ENCODE assay signal across 10 mouse cellular contexts in the genomic region with DNA sequence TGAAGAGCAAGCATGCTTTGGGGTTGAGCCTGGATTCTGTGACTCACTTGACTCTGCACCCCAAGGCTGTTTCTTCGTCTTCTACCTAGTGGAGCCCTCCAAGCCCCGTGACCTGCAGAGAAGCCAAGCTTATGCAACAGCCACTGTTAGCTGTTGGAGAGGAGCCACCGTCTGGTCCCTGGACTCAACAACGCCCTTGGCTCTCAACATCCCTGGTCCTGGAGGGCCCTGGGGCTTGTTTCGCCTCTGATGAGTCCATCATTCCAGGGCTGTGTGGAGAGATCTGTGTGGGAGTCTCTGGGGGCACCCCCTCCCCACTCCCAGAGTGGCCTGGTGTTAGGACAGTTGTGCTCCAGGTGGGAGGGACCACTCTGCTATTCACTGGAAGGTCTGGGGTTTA. TPM values are rescaled to one million over a fixed set of nuclear protein-coding genes. Genes with fewer than 3 reads are reported as not detected.
A peak's percentile ranks its signal among the peaks of the same experiment; 100 is the strongest.
DNase-seq lines count a peak whose midpoint lies in the region; ATAC-seq and TF ChIP-seq lines count a peak whose summit lies in the region.
"Had no signal": no experiment of that assay in that cellular context is flagged by ENCODE, and none has a peak within 500 bp of the region (broad histone marks: within the 10 kb centered on the region; RNA-seq: fewer than 3 reads in every experiment).

No protein-coding gene starts in this region.

- peak; percentile 11 to 25 for DNase-seq in cerebellum, adult 2 months
- no peak for DNase-seq in cerebellum, adult 18-20 months
- peak; percentile 99 for DNase-seq in fibroblast of lung, adult 2 months (ENCODE audit: low read depth)
- peak; percentile 56 for DNase-seq in kidney, adult 2 months
- peak; percentile 70 for DNase-seq in lung, postnatal 10 days
- DNase-seq in urinary bladder, postnatal 10 days (ENCODE audit: low spot score) = peak; percentile 40
- DNase-seq in B cell, adult 2 months = no peak

- no peak for ATAC-seq in forebrain, embryonic 13.5 days

- H3K27me3 ChIP-seq in cerebellum, adult 2 months (ENCODE audit: control insufficient read depth, insufficient read depth, low read length) = no peaks in the 10 kb centered on the region
- no peaks in the 10 kb centered on the region for H3K27me3 ChIP-seq in kidney, adult 2 months (replicated peaks; ENCODE audit: control insufficient read depth, insufficient read depth, low read length)
- H3K27me3 ChIP-seq in forebrain, embryonic 13.5 days = no peaks in the 10 kb centered on the region
- H3K27me3 ChIP-seq: hindbrain, embryonic 15.5 days; megakaryocyte, embryonic 14.5 days had no signal

- 18% methylated on average over 5 of the region's 5 CpGs for WGBS in cerebellum, adult 2 months
- WGBS in kidney, adult 2 months = 39% methylated on average over 5 of the region's 5 CpGs
- WGBS in forebrain, embryonic 13.5 days = 78% methylated on average over 5 of the region's 5 CpGs

- H3K9me3 ChIP-seq in forebrain, embryonic 13.5 days (replicated peaks) = no peaks in the 10 kb centered on the region
- H3K9me3 ChIP-seq: hindbrain, embryonic 15.5 days had no signal

- H3K27ac ChIP-seq in cerebellum, adult 2 months (ENCODE audit: insufficient read depth, low read length) = no peak overlapping the region
- H3K27ac ChIP-seq in kidney, adult 2 months (ENCODE audit: insufficient read depth, low read depth, low read length) = no peak overlapping the region
- H3K27ac ChIP-seq in forebrain, embryonic 13.5 days = no peak overlapping the region
- H3K27ac ChIP-seq: hindbrain, embryonic 15.5 days had no signal

- no peaks in the 10 kb centered on the region for H3K36me3 ChIP-seq in kidney, adult 2 months (ENCODE audit: control insufficient read depth, insufficient read depth, low read length)
- H3K36me3 ChIP-seq in forebrain, embryonic 13.5 days (ENCODE audit: poor library complexity, severe bottlenecking) = no peaks in the 10 kb centered on the region
- H3K36me3 ChIP-seq: hindbrain, embryonic 15.5 days had no signal

- no peak overlapping the region for H3K4me2 ChIP-seq in forebrain, embryonic 13.5 days
- H3K4me2 ChIP-seq: hindbrain, embryonic 15.5 days had no signal

- no peak for TF ChIP-seq CTCF in cerebellum, adult 2 months (IDR thresholded peaks at IDR 0.05; ENCODE audit: borderline replicate concordance, insufficient read depth, low read depth, low read length)
- TF ChIP-seq CTCF in kidney, adult 2 months (conservative IDR thresholded peaks at IDR 0.05; ENCODE audit: insufficient read depth, insufficient read length, low read depth, low read length) = no peak

- H3K4me1 ChIP-seq in cerebellum, adult 2 months (ENCODE audit: control insufficient read depth, insufficient read depth, low read length) = no peaks in the 10 kb centered on the region
- H3K4me1 ChIP-seq in kidney, adult 2 months (ENCODE audit: control insufficient read depth, insufficient read depth, low read length) = no peaks in the 10 kb centered on the region
- no peaks in the 10 kb centered on the region for H3K4me1 ChIP-seq in forebrain, embryonic 13.5 days

- H3K4me3 ChIP-seq in cerebellum, adult 2 months (replicated peaks; ENCODE audit: insufficient read depth, low read depth, low read length) = no peak overlapping the region
- no peak overlapping the region for H3K4me3 ChIP-seq in kidney, adult 2 months (ENCODE audit: insufficient read depth, low read depth, low read length)
- H3K4me3 ChIP-seq in forebrain, embryonic 13.5 days = no peak overlapping the region
- H3K4me3 ChIP-seq: hindbrain, embryonic 15.5 days; megakaryocyte, embryonic 14.5 days had no signal

- no peak for TF ChIP-seq POLR2A in cerebellum, adult 2 months (IDR thresholded peaks at IDR 0.05; ENCODE audit: borderline replicate concordance, insufficient read depth, low read length)
- no peak for TF ChIP-seq POLR2A in kidney, adult 2 months (IDR thresholded peaks at IDR 0.05; ENCODE audit: low read depth, low read length)

- no peak overlapping the region for H3K9ac ChIP-seq in forebrain, embryonic 13.5 days
- H3K9ac ChIP-seq: hindbrain, embryonic 15.5 days had no signal

RNA-seq across cellular contexts. Expression of a gene that starts 24.3 kb away (rescaled TPM):
- 3.5 and 3.9 TPM in 2 replicates for polyA plus RNA-seq in cerebellum, adult 2 months (2012; rRNA removed)
- polyA plus RNA-seq in kidney, adult 2 months (2012; rRNA removed) = 25.1 and 47.7 TPM in 2 replicates
- polyA plus RNA-seq in forebrain, embryonic 13.5 days (2015; fragmentation: Nextera tagmentation; extraction: Ambion mirVana) = 1.3 TPM in 2 replicates

Comparison
In these comparisons a context has a peak if more than half of its experiments do, and no peak if none do; other contexts are left out.
1. DNase-seq: peak in cerebellum, adult 2 months (2 of 2), fibroblast of lung, adult 2 months (single experiment), kidney, adult 2 months (single experiment), lung, postnatal 10 days (single experiment) and urinary bladder, postnatal 10 days (single experiment); none in cerebellum, adult 18-20 months (0 of 2) and B cell, adult 2 months (0 of 2).